Mouse (Mus musculus) midbrain, postnatal 0 days (tissue): ENCODE data around the gene Rnasel. TPM values are rescaled to one million over a fixed set of nuclear protein-coding genes. Genes with fewer than 3 reads are reported as not detected.
A peak's percentile ranks its signal among the peaks of the same experiment; 100 is the strongest.

Experiments
- ATAC-seq: fragments of 200-750 bp; cut with Nextera tagmentation; 2 replicates; pipeline ENCODE4 v1.8.0; 2017; ENCODE audit warnings: moderate number of reproducible peaks, mild to moderate bottlenecking, moderate TSS enrichment, moderate library complexity; ENCODE audit not compliant: low FRiP score
- DNase-seq: peaks from one replicate; pipeline ENCODE4 v3.0.0-alpha.2; 2015; ENCODE audit warnings: low spot score
- H3K27ac ChIP-seq: fragments of 300-500 bp; sonication (generic); 2 replicates; pipeline ENCODE4 v1.5.1; 2014; ENCODE audit warnings: low read depth, mild to moderate bottlenecking, low read length, mixed read lengths
- H3K27me3 ChIP-seq: fragments of 300-500 bp; sonication (generic); 2 replicates; pipeline ENCODE4 v1.6.1; 2014; ENCODE audit warnings: low read length, control low read depth, mixed read lengths; ENCODE audit not compliant: insufficient read depth
- H3K36me3 ChIP-seq: fragments of 300-500 bp; sonication (generic); 2 replicates; pipeline ENCODE4 v1.6.1; 2014; ENCODE audit warnings: low read length, control low read depth, mixed read lengths; ENCODE audit not compliant: insufficient read depth
- H3K4me1 ChIP-seq: fragments of 300-500 bp; sonication (generic); 2 replicates; pipeline ENCODE4 v1.6.1; 2014; ENCODE audit warnings: mild to moderate bottlenecking, control low read depth, antibody characterized with exemption, low read length, mixed read lengths; ENCODE audit not compliant: insufficient read depth
- H3K4me2 ChIP-seq: fragments of 300-500 bp; sonication (generic); 2 replicates; pipeline ENCODE4 v1.6.1; 2014; ENCODE audit warnings: low read depth, mild to moderate bottlenecking, low read length, mixed read lengths; ENCODE audit not compliant: poor library complexity, severe bottlenecking
- H3K4me3 ChIP-seq: fragments of 300-500 bp; sonication (generic); 2 replicates; pipeline ENCODE4 v1.5.1; 2014; ENCODE audit warnings: low read depth, mild to moderate bottlenecking, low read length, moderate library complexity
- H3K9ac ChIP-seq: fragments of 300-500 bp; sonication (generic); replicated peaks from 2 replicates; pipeline ENCODE4 v1.6.1; 2014; ENCODE audit warnings: mild to moderate bottlenecking, low read length, moderate library complexity, mixed read lengths; ENCODE audit not compliant: poor library complexity, severe bottlenecking
- H3K9me3 ChIP-seq: fragments of 300-500 bp; sonication (generic); 2 replicates; pipeline ENCODE4 v1.6.1; 2016; ENCODE audit warnings: low read length, control low read depth
- CTCF ChIP-seq: IDR thresholded peaks from 2 replicates; pipeline ENCODE4 v1.5.1; 2016; ENCODE audit warnings: antibody characterized with exemption, mild to moderate bottlenecking
- WGBS: fragments of 180-500 bp; shearing (Covaris S2); extraction: QIAGEN DNeasy Blood & Tissue Kit; methylation state at CpG from one replicate; pipeline ENCODE4 v1.1.7; 2014; 5-methylcytosine and 5-hydroxymethylcytosine counted together
- polyA plus RNA-seq: library from polyadenylated mRNA; unstranded; fragments of >200 nt; fragmentation: Nextera tagmentation; extraction: Ambion mirVana; gene quantifications from 2 replicates; pipeline ENCODE4 v1.2.1, GENCODE M21; 2015
- total RNA-seq: library from RNA; depleted of rRNA; stranded (reverse); fragments of >200 nt; gene quantifications from 2 replicates; pipeline ENCODE4 v1.2.3, GENCODE M21; 2014

The Rnasel gene
- total and polyA plus RNA-seq, 2 experiments from 2014 or later = 17.4 to 22.1 TPM

DNA sequence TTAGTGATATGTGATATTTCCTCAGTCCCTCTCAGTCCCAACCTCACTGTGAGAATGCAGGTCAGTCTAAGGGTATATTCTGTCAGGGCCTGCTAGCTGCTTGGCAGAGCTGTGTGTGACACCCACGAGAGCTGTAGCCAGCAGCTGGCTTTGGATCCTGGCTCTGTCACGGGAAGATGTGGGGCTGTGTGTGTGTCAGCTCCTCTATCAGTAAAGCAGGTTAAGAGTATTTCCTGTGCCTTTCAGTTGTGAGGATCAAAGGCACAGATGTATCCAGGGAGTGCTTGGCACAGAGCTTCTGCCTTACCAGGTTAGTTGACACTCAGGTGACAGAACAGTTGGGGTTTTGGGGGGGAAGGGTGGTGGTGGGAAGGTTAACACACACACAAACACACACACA, 19.4 kb upstream of the Rnasel start:
- Histone ChIP-seq H3K27me3 (no peaks in the 10 kb centered on the region), H3K4me2 (no peak overlapping the region), H3K4me3 (no peak overlapping the region), H3K9me3 (no peaks in the 10 kb centered on the region), H3K4me1 (peaks cover 2% of the 10 kb centered on the region; the same call in 1 of the 2 replicates), H3K27ac (no peak overlapping the region), H3K36me3 (no peaks in the 10 kb centered on the region), H3K9ac (no peak overlapping the region)
- no peak for TF ChIP-seq CTCF
- DNase-seq (no peak), ATAC-seq (no peak)
- 33% methylated on average over 2 of the region's 2 CpGs for WGBS

DNA sequence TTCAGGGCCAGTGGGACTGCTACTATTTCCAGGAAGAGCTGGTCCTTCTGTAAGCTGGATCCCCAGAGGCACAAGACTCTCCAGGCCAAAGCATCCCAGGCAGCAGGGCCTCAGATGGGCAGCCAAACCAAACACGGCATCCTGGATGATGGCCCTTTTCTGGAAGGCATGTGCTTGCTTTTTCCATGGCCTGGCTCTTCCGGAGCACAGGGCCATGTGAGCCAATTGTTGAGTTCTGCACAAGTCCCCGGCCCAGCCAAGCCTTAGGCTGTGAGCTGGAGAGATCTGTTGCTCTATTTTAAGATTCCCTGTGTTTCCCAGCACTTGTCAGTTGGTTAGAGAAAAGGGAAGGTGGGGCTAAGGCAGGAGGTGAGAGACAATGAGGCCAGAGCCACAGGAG, 18.6 kb upstream of the Rnasel start:
- DNase-seq (no peak), ATAC-seq (no peak)
- Histone ChIP-seq H3K9ac (no peak overlapping the region), H3K27me3 (no peaks in the 10 kb centered on the region), H3K4me1 (peaks cover 2% of the 10 kb centered on the region; the same call in 1 of the 2 replicates), H3K9me3 (no peaks in the 10 kb centered on the region), H3K27ac (no peak overlapping the region), H3K4me2 (no peak overlapping the region), H3K4me3 (no peak overlapping the region), H3K36me3 (no peaks in the 10 kb centered on the region)
- 53% methylated on average over 3 of the region's 3 CpGs for WGBS
- no peak for TF ChIP-seq CTCF

DNA sequence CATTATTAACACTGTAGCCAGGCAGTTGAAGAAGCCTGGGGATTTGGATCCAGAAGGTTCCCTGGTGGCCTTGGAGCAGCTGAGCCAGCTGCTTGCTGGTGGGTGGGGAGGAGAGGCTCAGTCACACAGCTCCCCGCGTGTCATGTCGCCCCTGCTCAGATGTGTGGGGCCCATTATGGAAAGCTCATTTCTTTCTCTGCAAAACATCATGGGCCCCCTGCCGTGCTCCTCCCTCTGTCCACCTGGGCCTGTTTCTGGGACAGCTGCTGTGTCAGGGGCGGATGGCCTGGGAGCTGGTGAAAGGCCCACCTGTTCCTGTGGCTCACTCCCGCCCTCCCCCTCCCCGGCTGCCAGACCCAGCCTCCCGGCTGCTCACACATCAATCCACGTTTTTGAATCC, 16.0 kb upstream of the Rnasel start:
- H3K4me3 ChIP-seq = no peak overlapping the region
- H3K36me3 ChIP-seq = no peaks in the 10 kb centered on the region
- H3K4me2 ChIP-seq = no peak overlapping the region
- no peak overlapping the region for H3K27ac ChIP-seq
- ATAC-seq (no peak), DNase-seq (peak; percentile 33)
- 37% methylated on average over 9 of the region's 9 CpGs for WGBS
- H3K9ac ChIP-seq = no peak overlapping the region
- no peaks in the 10 kb centered on the region for H3K27me3 ChIP-seq
- peaks cover 22% of the 10 kb centered on the region; the same call in 1 of the 2 replicates for H3K4me1 ChIP-seq
- no peak for TF ChIP-seq CTCF
- H3K9me3 ChIP-seq = no peaks in the 10 kb centered on the region

DNA sequence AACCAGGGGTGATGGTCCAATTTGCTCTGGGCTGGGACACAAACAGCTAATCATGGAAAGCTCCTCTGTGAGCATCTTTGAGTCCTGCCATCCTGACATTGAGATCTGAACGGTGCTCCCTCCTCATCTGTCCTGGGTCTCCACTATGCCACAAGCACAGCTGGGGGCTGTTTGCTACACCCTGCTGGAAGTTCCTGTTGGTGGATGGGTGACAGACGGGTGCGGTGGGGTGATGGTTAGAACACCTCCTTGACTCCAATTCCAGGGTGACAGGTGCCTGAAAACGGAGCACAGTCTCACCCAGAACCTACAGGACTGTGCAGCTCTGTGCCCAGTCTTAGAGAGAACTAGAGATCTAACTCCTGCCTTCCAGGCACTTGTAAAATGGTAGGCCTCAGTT, 14.4 kb upstream of the Rnasel start:
- Histone ChIP-seq H3K36me3 (no peaks in the 10 kb centered on the region), H3K27me3 (no peaks in the 10 kb centered on the region), H3K27ac (no peak overlapping the region), H3K9ac (no peak overlapping the region), H3K9me3 (no peaks in the 10 kb centered on the region), H3K4me3 (no peak overlapping the region), H3K4me2 (no peak overlapping the region), H3K4me1 (peaks cover 29% of the 10 kb centered on the region; the same call in 1 of the 2 replicates)
- 85% methylated on average over 4 of the region's 4 CpGs for WGBS
- ATAC-seq (no peak), DNase-seq (no peak)
- TF ChIP-seq CTCF = no peak

DNA sequence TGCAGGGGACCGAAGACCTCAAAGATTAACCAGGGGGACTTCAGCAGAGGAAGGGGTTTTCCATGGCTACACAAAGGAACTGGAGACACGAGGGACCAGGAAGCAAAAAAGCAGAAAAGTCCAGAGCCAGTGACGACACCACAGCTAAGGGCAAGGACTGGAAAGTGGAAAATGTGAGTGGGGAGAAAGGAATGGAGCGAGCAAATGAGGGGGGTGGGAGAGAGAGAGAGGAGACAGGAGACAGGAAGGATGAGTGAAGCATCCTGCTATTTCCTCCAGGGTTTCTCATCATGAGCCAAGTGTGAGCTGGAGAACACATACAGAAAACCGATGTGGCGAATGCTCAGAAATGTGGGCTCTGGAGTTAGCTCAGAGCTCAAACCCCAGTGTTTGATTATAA, 13.1 kb upstream of the Rnasel start:
- H3K4me2 ChIP-seq = no peak overlapping the region
- ATAC-seq = no peak

DNA sequence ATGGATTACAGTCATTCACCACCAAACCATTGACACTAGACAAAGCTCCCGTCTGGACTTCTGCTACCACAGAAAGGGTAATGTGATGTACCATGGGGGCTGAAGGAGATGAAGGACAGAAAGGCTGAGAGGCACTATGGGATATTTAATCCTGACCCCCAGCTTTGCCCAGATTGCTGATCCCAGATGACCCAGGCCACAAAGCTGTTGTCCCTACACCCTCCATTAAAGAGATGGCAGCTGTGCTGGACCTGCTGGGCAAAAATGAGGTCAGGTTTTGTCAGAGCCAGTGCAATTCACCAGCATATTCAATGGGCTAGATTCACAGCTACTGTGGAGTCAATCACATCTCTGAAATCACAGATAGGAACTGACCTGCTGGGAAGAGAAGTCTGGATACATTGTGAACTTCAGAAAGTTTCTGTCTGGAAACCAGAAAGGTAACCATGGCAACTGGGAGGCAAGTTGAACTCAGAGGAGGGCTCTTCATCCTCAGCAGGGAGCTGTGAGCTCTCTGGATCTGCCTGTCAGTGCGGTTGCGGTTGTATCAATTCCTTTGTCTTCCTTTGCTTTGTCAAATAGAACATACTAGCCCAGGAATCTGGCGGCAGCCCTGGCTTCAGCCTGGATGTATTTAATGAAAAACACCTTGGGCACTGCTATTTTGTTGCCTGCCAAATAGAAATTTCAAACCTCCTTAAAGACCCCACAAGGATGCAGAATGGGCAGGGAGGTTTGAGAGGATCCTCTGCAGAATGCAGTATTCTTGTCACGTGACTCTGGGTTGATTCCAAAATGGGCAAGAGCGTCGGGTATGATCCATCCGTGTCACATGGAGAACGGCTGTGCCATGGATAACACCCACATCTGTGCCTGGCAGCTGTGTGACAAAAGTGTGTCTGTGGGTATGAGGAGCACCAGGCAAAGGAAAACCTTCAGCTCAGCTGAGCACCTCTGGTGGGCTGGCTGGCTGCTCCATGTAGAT, 11.8 kb upstream of the Rnasel start:
- Histone ChIP-seq H3K4me1 (peaks cover 29% of the 10 kb centered on the region; the same call in 1 of the 2 replicates), H3K9ac (no peak overlapping the region), H3K36me3 (no peaks in the 10 kb centered on the region), H3K27me3 (no peaks in the 10 kb centered on the region), H3K4me2 (0 out of 2 replicates have a peak overlapping the region, but pooled peaks have one; percentile 6), H3K27ac (peak overlapping the region; percentile 82), H3K9me3 (no peaks in the 10 kb centered on the region), H3K4me3 (no peak overlapping the region)
- DNase-seq (peak; percentile 84), ATAC-seq (peak; percentile 61)
- no peak for TF ChIP-seq CTCF
- WGBS = 13% methylated on average over 9 of the region's 9 CpGs

More for the DNA sequence above, 13.1 kb upstream of the Rnasel start:
- peak overlapping the region; percentile 82 for H3K27ac ChIP-seq
- DNase-seq = no peak
- no peaks in the 10 kb centered on the region for H3K27me3 ChIP-seq
- H3K36me3 ChIP-seq = no peaks in the 10 kb centered on the region
- H3K4me3 ChIP-seq = no peak overlapping the region
- TF ChIP-seq CTCF = no peak
- peaks cover 29% of the 10 kb centered on the region; the same call in 1 of the 2 replicates for H3K4me1 ChIP-seq
- no peak overlapping the region for H3K9ac ChIP-seq
- WGBS = 54% methylated on average over 6 of the region's 6 CpGs
- H3K9me3 ChIP-seq = no peaks in the 10 kb centered on the region
